Mouse (Mus musculus): ENCODE results near the gene P3h2. TPM values are rescaled to one million over a fixed set of nuclear protein-coding genes. Genes with fewer than 3 reads are reported as not detected.

P3h2 gene
- polyA plus RNA-seq (2015; fragmentation: Nextera tagmentation; extraction: Ambion mirVana) = 4.9 and 5.5 TPM in 2 replicates

DNA sequence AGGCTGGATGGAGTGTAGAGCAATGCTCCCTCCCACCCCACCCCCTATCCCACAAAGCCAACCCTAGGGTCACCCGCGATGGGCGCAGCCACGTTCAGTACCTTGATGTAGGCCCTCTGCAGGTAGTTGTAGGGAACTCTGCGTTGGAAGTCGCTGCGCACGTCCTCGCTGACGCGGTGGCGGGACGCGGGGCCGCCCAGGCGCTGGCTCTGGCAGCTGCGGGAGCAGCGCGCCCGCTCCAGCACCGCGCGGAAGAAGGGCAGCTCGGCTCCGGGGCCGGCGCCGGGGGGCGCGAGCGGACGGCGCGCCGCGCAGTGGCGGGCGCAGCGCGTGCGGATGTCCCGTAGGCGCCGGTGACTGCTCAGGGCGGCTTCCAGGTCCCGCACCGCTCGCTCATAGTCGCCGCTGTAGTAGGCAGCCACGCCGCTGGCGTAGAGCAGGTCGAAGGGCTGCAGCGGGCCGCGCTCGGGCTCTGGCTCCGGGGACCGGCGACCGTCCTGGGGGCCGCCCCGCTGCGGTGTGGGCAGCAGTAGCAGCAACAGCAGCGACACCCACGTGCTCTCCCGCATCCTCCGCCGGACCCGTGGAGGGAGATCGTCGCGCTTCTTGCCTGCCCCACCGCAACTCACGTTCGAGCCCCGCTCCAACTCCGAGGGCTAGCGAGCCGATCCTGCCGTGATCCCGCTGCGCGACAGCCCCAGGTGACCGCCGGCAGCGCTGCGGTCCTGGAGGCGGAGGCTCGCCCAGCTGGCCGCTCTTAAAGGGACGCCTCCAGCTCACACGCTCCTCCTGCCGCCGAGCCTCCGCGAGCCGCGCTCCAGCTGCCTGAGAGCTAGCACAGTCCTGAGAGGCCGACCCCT, at the start of gene P3h2:
Gene P3h2 (minus strand): TSS at position 670 of the 860 bp plus-strand sequence.
- H3K27ac ChIP-seq = peak within 1 kb of the TSS; percentile 91
- H3K27me3 ChIP-seq (replicated peaks) = no peaks in the 10 kb centered on the region
- peak within 1 kb of the TSS; percentile 71 for H3K4me3 ChIP-seq (replicated peaks)
- H3K9me3 ChIP-seq = no peaks in the 10 kb centered on the region
- H3K36me3 ChIP-seq = no peaks in the 10 kb centered on the region
- H3K9ac ChIP-seq = peak within 1 kb of the TSS; percentile 60
- WGBS = under 1% methylated on average over 98 of the region's 101 CpGs
- peaks cover 10% of the 10 kb centered on the region for H3K4me1 ChIP-seq
- H3K4me2 ChIP-seq = peak within 1 kb of the TSS; percentile 85
- peak; percentile 92 for ATAC-seq (ENCODE audit: insufficient read depth, low FRiP score, low read depth)

DNA sequence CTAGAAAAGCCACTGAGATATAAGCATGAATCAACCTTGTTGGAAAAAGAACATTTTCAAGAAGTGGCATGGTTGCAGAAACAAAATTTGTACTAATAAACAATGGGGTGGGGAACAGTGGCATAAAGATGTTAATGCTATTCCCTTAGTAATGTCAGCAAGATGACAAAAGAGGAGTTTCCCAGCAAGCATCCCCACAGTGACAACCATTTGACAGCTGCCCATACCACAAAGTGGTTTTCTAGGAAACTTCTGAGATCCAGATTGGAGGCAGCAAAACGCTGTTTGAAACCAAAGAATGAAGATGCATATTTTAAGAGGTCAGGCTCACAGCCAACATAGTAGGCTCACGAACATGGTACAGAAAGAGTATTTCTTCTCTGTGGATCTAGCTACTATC, 46.7 kb upstream of the P3h2 start:
- ATAC-seq (ENCODE audit: insufficient read depth, low FRiP score, low read depth) = no peak
- Histone ChIP-seq H3K36me3 (no peaks in the 10 kb centered on the region), H3K9ac (no peak overlapping the region), H3K9me3 (no peaks in the 10 kb centered on the region), H3K27me3 (replicated peaks) (no peaks in the 10 kb centered on the region), H3K4me2 (no peak overlapping the region), H3K27ac (no peak overlapping the region), H3K4me3 (replicated peaks) (no peak overlapping the region), H3K4me1 (no peaks in the 10 kb centered on the region)
- WGBS = 91% methylated on average over 2 of the region's 2 CpGs

DNA sequence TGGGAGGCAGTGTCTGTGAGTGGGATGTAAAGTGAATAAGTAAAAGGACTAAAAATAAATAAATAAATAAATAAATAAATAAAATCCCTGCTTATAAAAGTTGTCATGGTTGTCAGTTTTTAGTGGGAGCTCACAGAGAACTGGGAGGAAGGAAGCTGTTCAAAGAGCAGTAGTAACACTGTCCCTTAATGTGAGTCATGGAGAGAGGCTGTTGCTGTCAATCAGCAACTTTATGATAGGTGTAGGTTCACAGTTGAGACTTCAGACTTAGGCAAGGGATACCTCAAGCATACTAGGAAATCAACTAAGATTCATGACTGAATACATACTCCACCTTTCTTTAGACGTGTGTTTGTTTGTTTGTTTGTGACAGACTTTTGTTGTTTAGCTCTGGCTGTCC, 45.4 kb upstream of the P3h2 start:
- H3K36me3 ChIP-seq = no peaks in the 10 kb centered on the region
- no peak overlapping the region for H3K9ac ChIP-seq
- no peaks in the 10 kb centered on the region for H3K9me3 ChIP-seq
- 70% methylated on average over 1 of the region's 1 CpGs for WGBS
- H3K4me1 ChIP-seq = no peaks in the 10 kb centered on the region
- H3K27me3 ChIP-seq (replicated peaks) = no peaks in the 10 kb centered on the region
- H3K27ac ChIP-seq = no peak overlapping the region
- no peak for ATAC-seq (ENCODE audit: insufficient read depth, low FRiP score, low read depth)
- no peak overlapping the region for H3K4me3 ChIP-seq (replicated peaks)
- no peak overlapping the region for H3K4me2 ChIP-seq

DNA sequence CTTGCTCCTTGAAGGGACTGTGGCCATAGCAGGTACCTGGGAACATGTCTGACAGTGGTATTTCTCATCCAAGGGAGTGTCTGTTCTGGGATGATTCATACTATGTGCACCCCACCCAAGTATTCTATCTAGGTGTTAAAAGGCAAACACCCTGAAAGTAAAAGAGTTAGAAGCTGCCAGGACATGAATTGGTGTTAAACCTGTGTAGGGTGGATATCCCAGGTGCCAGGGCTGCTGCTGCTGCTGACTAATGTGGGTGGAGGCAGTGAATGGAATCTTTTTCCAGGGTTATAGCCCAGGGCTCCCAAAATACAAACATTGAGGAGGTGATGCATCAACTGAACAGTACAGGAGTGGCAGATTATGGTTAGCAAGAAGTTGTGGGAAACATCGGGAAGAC, 41.3 kb upstream of the P3h2 start:
- no peak overlapping the region; the same call in 1 of the 2 replicates for H3K27ac ChIP-seq
- no peak overlapping the region for H3K4me2 ChIP-seq
- H3K4me3 ChIP-seq (replicated peaks) = no peak overlapping the region
- H3K4me1 ChIP-seq = no peaks in the 10 kb centered on the region
- no peaks in the 10 kb centered on the region for H3K27me3 ChIP-seq (replicated peaks)
- no peak for ATAC-seq (ENCODE audit: insufficient read depth, low FRiP score, low read depth)
- no peaks in the 10 kb centered on the region for H3K9me3 ChIP-seq
- no peaks in the 10 kb centered on the region for H3K36me3 ChIP-seq
- 76% methylated on average over 1 of the region's 1 CpGs for WGBS
- H3K9ac ChIP-seq = no peak overlapping the region

DNA sequence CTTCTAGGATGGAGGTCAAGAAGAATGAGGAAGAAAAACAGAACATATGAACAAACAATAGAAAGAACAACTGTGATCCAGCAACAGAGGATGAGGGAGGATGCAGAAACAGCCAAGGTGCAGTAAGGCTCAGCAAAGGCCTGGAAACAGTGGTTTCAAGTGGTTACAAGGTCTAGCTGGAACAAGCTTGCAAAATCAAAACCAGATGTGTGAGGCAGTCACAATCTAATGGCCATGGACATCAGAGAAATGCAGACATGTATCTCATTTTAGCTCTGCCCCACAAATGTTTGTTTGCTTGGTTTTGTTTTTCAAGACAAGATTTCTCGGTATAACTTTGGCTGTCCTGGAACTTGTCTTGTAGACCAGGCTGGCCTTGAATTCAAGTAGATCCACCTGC, 25.5 kb upstream of the P3h2 start:
- H3K4me3 ChIP-seq (replicated peaks) = no peak overlapping the region
- WGBS = 69% methylated on average over 1 of the region's 1 CpGs
- no peak for ATAC-seq (ENCODE audit: insufficient read depth, low FRiP score, low read depth)

DNA sequence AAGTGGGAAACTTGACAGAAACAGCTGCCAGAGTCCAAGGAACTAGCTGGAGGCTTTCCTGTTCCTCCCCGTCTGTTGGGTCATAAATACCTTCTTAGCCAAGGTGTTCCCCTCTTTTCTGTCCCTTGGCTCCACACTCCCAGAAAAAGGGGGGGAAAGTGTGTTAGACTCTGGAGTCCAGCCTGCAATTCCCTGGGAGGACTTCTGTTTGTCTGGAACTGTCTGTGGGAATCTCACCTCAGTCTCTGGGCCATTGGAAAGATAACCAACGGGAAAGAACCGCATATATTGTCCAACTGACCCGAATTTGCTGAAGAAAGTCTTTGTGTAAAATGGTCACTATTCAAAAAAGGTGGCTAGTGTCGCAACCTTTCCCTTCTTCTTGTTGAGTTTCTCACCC, 1.0 kb upstream of the P3h2 start:
- H3K9ac ChIP-seq = no peak overlapping the region
- ATAC-seq (ENCODE audit: insufficient read depth, low FRiP score, low read depth) = no peak; the same call in 1 of the 2 replicates
- no peaks in the 10 kb centered on the region for H3K9me3 ChIP-seq
- peaks cover 10% of the 10 kb centered on the region for H3K4me1 ChIP-seq
- WGBS = 61% methylated on average over 5 of the region's 5 CpGs
- H3K36me3 ChIP-seq = no peaks in the 10 kb centered on the region
- no peak overlapping the region; the same call in 1 of the 2 replicates for H3K4me2 ChIP-seq
- H3K27ac ChIP-seq = peak overlapping the region; percentile 91; the same call in 1 of the 2 replicates
- H3K27me3 ChIP-seq (replicated peaks) = no peaks in the 10 kb centered on the region
- H3K4me3 ChIP-seq (replicated peaks) = no peak overlapping the region

More for the DNA sequence above, 25.5 kb upstream of the P3h2 start:
- H3K4me1 ChIP-seq = no peaks in the 10 kb centered on the region
- H3K9ac ChIP-seq = no peak overlapping the region
- H3K4me2 ChIP-seq = no peak overlapping the region
- no peaks in the 10 kb centered on the region for H3K36me3 ChIP-seq
- H3K27ac ChIP-seq = no peak overlapping the region
- H3K27me3 ChIP-seq (replicated peaks) = no peaks in the 10 kb centered on the region
- H3K9me3 ChIP-seq = no peaks in the 10 kb centered on the region

DNA sequence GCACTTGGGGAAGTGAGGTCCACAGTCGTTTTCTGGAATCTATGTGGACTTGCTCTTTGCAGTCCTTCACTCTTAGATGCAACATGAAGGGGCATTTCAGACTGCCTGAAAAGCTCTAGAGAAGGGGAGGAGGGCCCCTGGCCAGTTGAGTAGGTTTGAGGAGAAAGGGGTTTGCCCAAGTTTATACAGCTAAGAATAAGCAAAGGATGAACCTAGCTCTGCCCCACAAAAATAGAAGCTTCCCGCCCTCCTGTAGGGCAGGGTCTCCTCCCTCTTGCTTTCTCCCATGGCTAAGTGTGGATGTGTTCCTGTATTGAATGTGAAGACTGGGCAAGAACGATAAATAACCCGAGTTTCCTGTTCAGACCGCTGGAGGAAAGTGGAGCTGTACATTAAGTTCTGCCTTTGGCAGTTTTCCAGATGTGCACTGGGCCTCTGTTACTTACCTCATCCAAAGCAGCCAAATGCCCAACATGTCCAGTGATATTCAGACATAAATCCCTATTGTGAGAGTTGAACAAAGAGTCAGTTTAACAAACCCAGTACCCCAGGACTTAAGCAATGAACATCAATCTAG, 545 bp upstream of the P3h2 start:
- 5% methylated on average over 5 of the region's 5 CpGs for WGBS
- peak; percentile 45 for ATAC-seq (ENCODE audit: insufficient read depth, low FRiP score, low read depth)
- H3K9me3 ChIP-seq = no peaks in the 10 kb centered on the region
- H3K4me2 ChIP-seq = peak overlapping the region; percentile 85
- no peaks in the 10 kb centered on the region for H3K36me3 ChIP-seq
- peak overlapping the region; percentile 60; the same call in 1 of the 2 replicates for H3K9ac ChIP-seq
- peak overlapping the region; percentile 91 for H3K27ac ChIP-seq
- peaks cover 10% of the 10 kb centered on the region for H3K4me1 ChIP-seq
- H3K4me3 ChIP-seq (replicated peaks) = peak overlapping the region; percentile 71
- H3K27me3 ChIP-seq (replicated peaks) = no peaks in the 10 kb centered on the region

DNA sequence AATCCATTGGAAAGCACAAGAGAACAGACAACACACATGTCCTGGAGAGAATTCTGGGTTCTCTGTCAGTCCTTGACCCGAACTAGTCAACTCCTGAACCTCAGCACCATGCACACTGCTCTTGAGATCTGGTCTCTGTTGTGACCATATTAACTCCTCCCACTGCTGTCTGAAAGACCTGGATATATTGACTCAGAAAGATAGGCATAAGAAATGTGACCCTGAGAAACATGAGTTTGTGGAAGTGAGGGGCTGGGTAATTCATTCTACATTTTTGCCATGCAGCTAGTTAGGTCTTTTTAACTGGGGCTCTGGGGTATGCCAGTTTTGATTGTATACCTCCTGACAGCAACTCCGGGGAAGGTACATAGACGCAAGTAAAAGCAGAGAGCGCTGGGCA, 1.3 kb downstream of the P3h2 start:
- H3K4me2 ChIP-seq = peak overlapping the region; percentile 85
- no peak overlapping the region for H3K9ac ChIP-seq
- no peak overlapping the region for H3K27ac ChIP-seq

DNA sequence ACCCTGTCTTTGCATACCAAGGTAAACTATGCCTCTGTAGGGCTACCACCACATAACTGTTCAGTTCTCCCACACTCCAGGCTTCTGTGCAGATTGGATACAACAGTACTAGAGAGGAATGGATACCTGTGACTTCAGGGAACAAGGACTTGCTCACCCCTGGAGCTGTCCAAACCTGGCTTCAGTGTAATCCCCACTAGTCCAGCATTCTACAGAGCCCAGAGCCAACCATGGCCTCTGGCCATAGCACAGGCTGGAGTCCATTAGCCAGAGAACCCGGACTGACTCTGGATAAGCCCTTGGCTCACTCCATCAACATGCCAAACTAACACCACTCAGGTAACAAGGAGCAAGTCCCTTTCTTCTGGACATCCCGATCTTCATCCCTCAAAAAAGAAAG, 2.7 kb downstream of the P3h2 start:
- Histone ChIP-seq H3K4me3 (replicated peaks) (no peak overlapping the region), H3K27me3 (replicated peaks) (no peaks in the 10 kb centered on the region), H3K27ac (no peak overlapping the region), H3K4me2 (peak overlapping the region; percentile 85), H3K4me1 (peaks cover 10% of the 10 kb centered on the region), H3K9me3 (no peaks in the 10 kb centered on the region), H3K36me3 (0 out of 2 replicates have a peak, but pooled peaks cover 4% of the 10 kb centered on the region), H3K9ac (no peak overlapping the region)
- no peak for ATAC-seq (ENCODE audit: insufficient read depth, low FRiP score, low read depth)
- 74% methylated on average over 2 of the region's 2 CpGs for WGBS

More for the DNA sequence above, 1.3 kb downstream of the P3h2 start:
- Histone ChIP-seq H3K36me3 (no peaks in the 10 kb centered on the region), H3K4me3 (replicated peaks) (peak overlapping the region; percentile 71), H3K27me3 (replicated peaks) (no peaks in the 10 kb centered on the region), H3K4me1 (peaks cover 10% of the 10 kb centered on the region), H3K9me3 (no peaks in the 10 kb centered on the region)
- 24% methylated on average over 4 of the region's 4 CpGs for WGBS
- no peak for ATAC-seq (ENCODE audit: insufficient read depth, low FRiP score, low read depth)

DNA sequence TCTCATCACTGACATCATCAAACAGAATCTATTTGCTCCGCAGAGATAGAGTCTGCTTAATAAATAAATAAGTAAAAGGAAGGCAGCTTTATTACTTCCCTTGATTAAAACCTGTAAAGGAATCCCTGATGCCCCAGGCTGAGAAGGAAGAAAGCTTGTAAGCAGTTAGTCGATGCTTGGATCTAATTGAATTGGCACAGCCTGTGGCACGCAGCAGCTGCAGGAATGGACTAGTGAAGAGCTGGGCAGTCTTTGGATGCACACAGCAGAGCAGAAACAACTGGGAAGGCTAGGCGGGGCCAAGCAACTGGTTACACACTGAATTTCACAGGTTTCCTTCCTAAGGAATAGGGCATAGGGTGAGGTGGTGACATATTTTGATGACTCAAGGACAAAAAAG, 5.4 kb downstream of the P3h2 start:
- Histone ChIP-seq H3K4me2 (no peak overlapping the region), H3K36me3 (0 out of 2 replicates have a peak, but pooled peaks cover 4% of the 10 kb centered on the region), H3K4me3 (replicated peaks) (no peak overlapping the region), H3K27me3 (replicated peaks) (no peaks in the 10 kb centered on the region), H3K9me3 (no peaks in the 10 kb centered on the region), H3K27ac (no peak overlapping the region), H3K4me1 (0 out of 2 replicates have a peak, but pooled peaks cover 8% of the 10 kb centered on the region), H3K9ac (no peak overlapping the region)
- WGBS = 55% methylated on average over 4 of the region's 4 CpGs
- no peak for ATAC-seq (ENCODE audit: insufficient read depth, low FRiP score, low read depth)

DNA sequence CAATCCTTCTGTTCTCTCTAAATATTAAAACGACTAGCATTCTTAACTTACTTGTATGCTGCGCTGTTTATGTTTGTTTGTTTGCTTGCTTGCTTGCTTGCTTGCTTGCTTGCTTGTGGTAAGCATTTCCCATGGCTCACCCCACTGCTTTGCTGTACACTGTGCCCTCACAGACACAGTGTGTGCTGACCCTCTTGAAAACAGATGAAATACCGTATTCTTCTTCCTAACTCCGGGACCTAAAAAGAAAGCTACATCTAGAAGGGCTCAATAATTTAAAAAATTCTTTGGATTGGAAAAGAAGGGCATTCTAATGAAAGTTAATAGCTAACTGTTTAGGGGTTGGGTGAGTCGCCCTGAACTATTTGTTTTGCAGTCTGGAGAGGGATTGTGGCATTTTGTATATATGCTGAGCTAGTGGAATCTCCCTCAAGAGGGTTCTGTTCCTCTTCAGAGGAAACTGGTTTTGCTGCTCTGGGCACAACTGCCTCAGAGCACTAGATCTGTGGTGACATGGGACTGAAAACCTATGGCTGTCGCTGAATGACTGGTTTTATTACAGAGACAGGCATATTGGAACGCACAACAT, 9.8 kb downstream of the P3h2 start:
- H3K4me2 ChIP-seq = no peak overlapping the region
- 0 out of 2 replicates have a peak, but pooled peaks cover 4% of the 10 kb centered on the region for H3K4me1 ChIP-seq
- no peaks in the 10 kb centered on the region for H3K27me3 ChIP-seq (replicated peaks)
- no peaks in the 10 kb centered on the region for H3K9me3 ChIP-seq
- 56% methylated on average over 7 of the region's 7 CpGs for WGBS
- H3K27ac ChIP-seq = no peak overlapping the region
- no peak for ATAC-seq (ENCODE audit: insufficient read depth, low FRiP score, low read depth)
- no peak overlapping the region for H3K4me3 ChIP-seq (replicated peaks)
- H3K9ac ChIP-seq = no peak overlapping the region
- 0 out of 2 replicates have a peak, but pooled peaks cover 4% of the 10 kb centered on the region for H3K36me3 ChIP-seq

DNA sequence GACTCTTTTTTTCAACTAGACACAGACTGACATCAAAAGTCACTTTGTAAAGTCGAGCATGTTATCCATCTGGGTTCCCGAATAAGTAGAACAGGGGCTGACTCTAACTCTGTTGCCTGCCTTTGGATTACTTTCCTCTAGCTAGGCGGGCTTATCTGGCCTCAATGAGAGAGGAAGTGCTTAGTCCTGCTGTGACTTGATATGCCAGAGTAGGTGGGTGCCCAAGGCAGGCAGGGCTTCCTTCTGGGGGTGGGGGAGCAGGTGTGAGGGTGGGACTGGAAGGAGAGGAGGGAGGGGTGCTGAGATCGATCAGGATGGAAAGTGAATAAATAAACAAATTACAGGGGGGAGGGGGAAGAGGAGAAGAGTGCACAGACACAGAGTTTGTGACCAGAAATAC, 11.7 kb downstream of the P3h2 start:
- Histone ChIP-seq H3K4me1 (0 out of 2 replicates have a peak, but pooled peaks cover 4% of the 10 kb centered on the region), H3K4me2 (no peak overlapping the region), H3K27me3 (replicated peaks) (no peaks in the 10 kb centered on the region), H3K27ac (no peak overlapping the region), H3K4me3 (replicated peaks) (no peak overlapping the region), H3K36me3 (0 out of 2 replicates have a peak, but pooled peaks cover 4% of the 10 kb centered on the region), H3K9ac (no peak overlapping the region), H3K9me3 (no peaks in the 10 kb centered on the region)
- no peak for ATAC-seq (ENCODE audit: insufficient read depth, low FRiP score, low read depth)
- WGBS = 56% methylated on average over 4 of the region's 4 CpGs
